Mouse (Mus musculus) hindbrain, embryonic 13.5 days (tissue): ENCODE measurements at regions not wholly inside any gene's neighbourhood (a gene's known extent, or its start where the extent isn't known, plus 50 kb on each side); places are given as distances from the start of the nearest gene placed in this dataset.

ENCODE experiments used
- ATAC-seq: fragments of 200-750 bp; cut with Nextera tagmentation; 2 replicates; pipeline ENCODE4 v1.8.0; 2017; ENCODE audit warnings: moderate TSS enrichment; ENCODE audit not compliant: low FRiP score
- H3K27ac ChIP-seq: fragments of 300-500 bp; sonication (generic); 2 replicates; pipeline ENCODE4 v1.5.1; 2015; ENCODE audit warnings: inconsistent platforms, mild to moderate bottlenecking, moderate library complexity
- H3K27me3 ChIP-seq: fragments of 300-500 bp; sonication (generic); 2 replicates; pipeline ENCODE4 v1.6.1; 2015; ENCODE audit warnings: mild to moderate bottlenecking, inconsistent platforms
- H3K36me3 ChIP-seq: fragments of 300-500 bp; sonication (generic); 2 replicates; pipeline ENCODE4 v1.6.1; 2015; ENCODE audit warnings: mild to moderate bottlenecking, inconsistent platforms
- H3K4me1 ChIP-seq: fragments of 300-500 bp; sonication (generic); replicated peaks from 2 replicates; pipeline ENCODE4 v1.6.1; 2015; ENCODE audit warnings: inconsistent platforms
- H3K4me2 ChIP-seq: fragments of 300-500 bp; sonication (generic); 2 replicates; pipeline ENCODE4 v1.6.1; 2015; ENCODE audit warnings: inconsistent platforms, mild to moderate bottlenecking, moderate library complexity
- H3K4me3 ChIP-seq: fragments of 300-500 bp; sonication (generic); 2 replicates; pipeline ENCODE4 v1.5.1; 2015; ENCODE audit warnings: mild to moderate bottlenecking, inconsistent platforms
- H3K9ac ChIP-seq: fragments of 300-500 bp; sonication (generic); 2 replicates; pipeline ENCODE4 v1.6.1; 2015; ENCODE audit warnings: mild to moderate bottlenecking, inconsistent platforms
- H3K9me3 ChIP-seq: fragments of 300-500 bp; sonication (generic); 2 replicates; pipeline ENCODE4 v1.6.1; 2016; ENCODE audit warnings: inconsistent platforms
- WGBS: fragments of 180-500 bp; shearing (Covaris S2); methylation state at CpG from one replicate; pipeline ENCODE4 v1.1.7; 2015; 5-methylcytosine and 5-hydroxymethylcytosine counted together

DNA sequence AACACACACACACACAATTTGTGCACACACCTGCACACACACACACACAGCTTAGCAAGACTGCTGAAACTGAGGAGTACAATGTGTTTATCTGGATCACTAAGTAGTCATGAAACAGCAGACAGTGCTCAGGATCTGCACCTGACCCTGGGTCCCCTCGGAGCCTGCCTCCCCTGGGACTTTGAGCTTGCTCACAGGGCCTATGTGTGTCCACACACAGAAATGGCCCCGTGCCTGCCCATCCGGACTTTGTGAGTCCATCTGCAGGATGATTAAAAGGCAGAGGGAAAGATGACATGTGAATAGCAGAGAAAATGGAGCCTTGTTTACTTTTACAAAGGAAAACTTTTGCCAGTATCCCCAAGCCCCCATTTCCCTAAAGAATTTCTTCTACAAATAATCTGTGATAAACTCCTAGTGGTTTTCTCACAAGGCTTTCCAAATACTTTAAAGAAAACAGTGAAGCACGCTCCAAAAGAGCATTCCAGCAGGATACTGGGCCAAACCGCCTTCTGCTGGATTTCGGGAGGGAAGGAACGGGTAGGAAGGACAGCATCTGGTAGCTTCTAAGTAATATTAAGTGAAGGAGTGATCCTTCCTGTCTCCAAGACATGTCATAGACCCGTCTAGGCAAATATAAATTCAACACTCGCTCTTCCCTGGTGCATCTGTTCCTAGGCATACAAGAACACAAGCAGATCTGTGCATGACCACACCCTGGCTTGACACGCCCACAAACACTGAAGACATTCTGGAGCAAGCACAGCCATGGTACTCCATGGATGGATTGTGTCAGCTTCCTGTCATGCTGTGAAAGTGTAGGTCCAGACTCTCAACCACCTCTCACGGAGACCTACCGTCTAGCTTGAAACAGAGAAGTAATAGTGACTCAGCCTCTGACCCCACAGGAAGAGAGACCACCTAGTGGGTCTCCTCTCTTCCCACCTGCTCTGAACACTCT lies 52.1 kb upstream of the Zfp637 start:
- ATAC-seq = no peak
- H3K4me3 ChIP-seq = no peak overlapping the region
- no peak overlapping the region for H3K4me2 ChIP-seq
- no peak overlapping the region for H3K27ac ChIP-seq
- WGBS = 84% methylated on average over 12 of the region's 12 CpGs
- no peak overlapping the region for H3K9ac ChIP-seq
- no peaks in the 10 kb centered on the region; the same call in 1 of the 2 replicates for H3K9me3 ChIP-seq
- H3K4me1 ChIP-seq = no peaks in the 10 kb centered on the region
- no peaks in the 10 kb centered on the region for H3K27me3 ChIP-seq
- no peaks in the 10 kb centered on the region for H3K36me3 ChIP-seq

DNA sequence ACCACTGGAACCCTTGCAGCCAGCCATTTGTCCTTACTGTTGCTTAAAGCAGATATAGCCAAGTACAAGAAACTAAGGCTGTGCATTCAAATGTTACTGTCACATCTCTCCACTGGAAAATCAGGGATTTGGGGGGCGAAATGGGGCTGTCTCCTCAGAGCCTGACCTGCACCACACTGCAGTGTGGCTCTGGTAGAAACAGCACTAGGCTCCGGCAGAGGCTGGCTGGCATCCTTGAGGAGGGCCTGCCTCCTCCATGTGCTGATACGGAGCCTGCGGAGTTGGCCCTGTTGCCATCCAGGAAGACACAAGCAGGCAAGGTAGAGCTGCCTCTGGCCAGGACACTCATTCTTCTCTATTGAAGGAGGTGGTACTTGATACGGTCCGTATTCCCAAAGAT lies 50.4 kb upstream of the Zfp637 start:
- Histone ChIP-seq H3K9ac (no peak overlapping the region), H3K9me3 (no peaks in the 10 kb centered on the region), H3K27ac (no peak overlapping the region), H3K4me1 (no peaks in the 10 kb centered on the region), H3K27me3 (no peaks in the 10 kb centered on the region), H3K4me3 (no peak overlapping the region), H3K36me3 (no peaks in the 10 kb centered on the region), H3K4me2 (no peak overlapping the region)
- WGBS = 91% methylated on average over 6 of the region's 6 CpGs
- ATAC-seq = no peak
